Mouse (Mus musculus): ENCODE data around the gene Il6st. TPM values are rescaled to one million over a fixed set of nuclear protein-coding genes. Genes with fewer than 3 reads are reported as not detected.
A peak's percentile ranks its signal among the peaks of the same experiment; 100 is the strongest.

The Il6st gene
- total RNA-seq, 1 experiment from 2014 or later: 308 TPM

DNA sequence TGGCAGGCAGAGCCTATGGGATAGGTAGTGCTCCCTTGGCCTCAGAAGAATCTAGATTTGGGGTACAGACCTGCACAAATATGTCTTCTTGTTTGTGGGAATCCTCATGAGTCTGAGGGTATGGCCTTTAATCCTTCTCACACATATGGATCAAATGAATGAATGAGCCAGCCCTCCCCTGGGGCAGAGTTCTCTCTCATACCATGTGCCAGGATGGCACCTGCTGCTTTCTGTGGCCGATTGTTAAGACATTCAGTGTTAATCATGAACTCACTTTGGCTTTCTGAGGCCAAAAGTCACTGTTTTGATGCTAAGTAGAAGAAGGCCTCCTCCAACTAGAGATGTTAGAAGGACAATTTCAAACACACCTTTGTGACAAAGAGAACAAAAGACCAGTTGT, 63.3 kb downstream of the Il6st start:
- no peak for DNase-seq

DNA sequence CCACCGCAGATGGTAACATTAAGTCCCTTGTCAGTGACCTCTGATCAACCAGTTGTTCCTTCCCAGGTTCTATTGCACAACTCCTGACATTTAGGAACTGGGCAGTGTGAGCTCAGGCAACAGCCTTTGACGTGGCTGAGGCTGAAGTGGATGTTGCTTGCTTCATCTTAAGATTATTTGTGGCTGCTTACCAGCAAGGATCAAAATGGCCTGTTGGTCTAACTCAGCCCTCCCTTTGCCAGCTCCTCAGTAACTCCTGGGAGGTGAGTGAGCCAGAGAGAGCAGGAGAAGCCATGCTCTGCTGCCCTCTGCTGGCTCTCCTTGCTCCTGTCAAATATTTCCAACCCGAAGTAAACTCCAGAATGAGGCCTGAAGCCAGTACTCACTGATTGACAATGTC, 66.0 kb downstream of the Il6st start:
- peak; percentile 89 for DNase-seq

DNA sequence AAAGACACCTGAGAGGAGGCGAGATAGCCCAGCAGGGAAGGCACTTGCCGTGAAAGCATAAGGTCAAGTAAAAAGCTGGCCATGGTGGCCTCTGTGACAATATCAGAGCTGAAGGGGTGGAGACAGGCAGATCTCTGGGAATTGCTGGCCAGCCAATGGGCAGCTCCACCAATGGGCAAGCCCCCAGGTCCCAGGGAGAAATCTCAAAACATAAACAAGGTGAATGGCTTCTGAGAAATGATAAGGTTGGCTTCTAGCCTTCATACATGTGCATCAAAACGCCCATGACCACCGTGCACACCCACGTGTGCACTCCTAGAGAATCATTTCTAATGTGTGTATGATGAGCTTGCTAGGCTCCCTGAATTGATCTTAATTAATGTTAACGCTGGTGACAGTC, 68.4 kb downstream of the Il6st start:
- no peak for DNase-seq

DNA sequence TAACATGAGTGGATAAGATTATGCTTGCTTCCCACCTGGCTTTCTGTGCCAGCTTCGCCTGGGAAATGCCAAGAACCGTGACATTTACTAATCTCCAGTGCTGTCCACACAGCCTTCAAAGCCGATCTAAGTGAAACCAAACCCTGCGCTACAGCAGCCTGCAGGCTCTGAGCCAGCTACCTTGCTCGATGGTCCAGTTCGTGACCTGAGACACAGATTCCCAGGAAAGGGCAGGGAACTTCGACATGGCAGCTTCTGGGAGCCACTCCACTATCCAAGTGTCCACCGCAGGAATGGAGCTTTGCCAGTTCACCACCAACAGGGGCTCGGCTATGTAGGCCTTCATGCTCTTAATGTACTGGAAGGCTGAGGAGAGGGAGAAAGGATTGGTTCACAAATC, 69.7 kb downstream of the Il6st start:
- DNase-seq: peak; percentile 76

DNA sequence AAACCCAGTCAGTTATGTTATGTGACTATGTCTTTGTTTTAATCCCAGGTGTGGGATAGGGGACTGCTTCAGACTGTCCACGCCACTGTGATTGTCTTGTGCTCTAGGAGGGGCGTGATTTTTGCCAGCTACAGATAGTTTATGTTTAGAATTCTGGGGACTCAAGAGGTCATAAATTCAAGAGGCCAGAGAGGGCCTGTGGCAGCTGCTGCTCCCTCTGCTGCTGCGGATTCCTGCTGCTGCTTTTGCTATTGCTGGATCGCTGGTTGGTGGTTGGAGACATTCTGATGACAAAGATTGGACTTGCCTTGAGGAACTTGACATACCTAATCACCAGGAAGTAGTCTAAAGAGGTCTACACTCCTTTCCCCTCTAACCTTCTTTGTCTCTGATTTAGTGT, 72.7 kb downstream of the Il6st start:
- DNase-seq: no peak

DNA sequence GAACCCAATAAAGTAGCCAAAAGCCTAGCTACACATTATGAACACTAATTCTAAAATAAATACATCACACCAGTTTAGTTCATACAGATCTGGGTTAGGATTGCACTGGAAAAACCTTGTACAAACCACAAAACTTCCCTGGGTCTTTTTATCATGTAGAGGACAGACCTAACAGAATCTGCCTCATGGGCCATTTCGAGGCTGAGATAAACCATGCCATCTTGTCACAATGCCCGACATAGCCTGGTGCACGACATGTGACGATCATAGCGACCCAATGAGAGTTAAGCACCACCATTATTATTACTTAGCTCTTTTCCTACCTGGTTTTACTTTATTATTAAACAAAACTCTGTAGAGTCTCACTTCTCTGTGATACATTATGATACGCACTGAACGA, 73.2 kb downstream of the Il6st start:
- no peak for DNase-seq

DNA sequence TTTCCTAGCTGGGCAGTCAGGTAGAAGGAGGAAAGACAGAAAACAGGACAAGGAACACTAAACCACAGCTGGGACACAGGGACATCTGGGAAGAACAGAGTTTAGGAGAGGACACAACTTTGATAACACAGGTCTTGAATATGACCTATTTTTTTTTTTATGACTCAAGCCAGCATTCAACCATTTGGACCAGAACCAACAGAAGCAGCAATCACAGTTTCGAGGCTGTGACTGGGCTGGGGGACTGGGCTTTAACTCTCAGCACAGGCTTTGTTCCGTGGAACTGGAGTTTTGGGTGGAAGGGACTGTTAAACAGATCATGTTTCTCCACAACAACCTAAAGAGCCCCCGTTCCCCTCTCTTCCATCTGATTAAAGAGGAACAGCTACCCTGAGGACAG, 76.7 kb downstream of the Il6st start:
- peak; percentile 48 for DNase-seq

DNA sequence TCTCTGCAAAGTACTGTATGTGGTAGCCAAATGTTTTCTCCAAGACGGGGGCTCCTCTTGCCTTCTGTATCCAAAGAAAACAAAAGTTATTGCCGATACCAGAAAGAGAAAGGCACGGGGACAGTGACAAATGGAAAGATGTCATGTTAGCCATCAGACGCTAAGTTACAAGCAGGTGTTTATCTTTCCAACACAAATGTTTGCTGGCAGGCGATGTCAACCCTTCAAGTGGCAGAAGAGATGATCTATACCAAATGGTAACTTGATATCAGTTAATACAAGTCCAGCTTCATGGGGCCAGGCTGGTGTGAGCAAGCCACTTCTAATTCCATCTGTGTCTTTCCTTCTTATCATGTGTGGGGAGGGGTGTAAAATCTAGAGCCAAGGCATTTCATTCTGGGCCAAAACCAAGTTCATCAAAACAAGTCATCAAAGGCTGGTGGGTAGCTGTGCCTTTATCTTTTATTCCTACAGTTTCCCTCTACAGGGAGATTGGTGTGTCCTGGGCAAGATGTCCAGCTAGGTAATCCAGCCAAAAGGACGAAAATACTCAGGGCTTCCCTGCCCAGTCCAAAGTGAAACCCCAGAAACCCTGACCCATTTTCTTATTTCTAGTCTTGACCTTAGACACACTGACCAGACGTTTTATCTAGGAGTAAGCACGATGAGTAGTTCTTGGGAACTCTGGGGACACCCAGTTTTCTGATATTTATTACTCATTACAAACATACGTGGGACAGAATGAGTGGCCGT, 77.5 kb downstream of the Il6st start:
- DNase-seq: no peak

DNA sequence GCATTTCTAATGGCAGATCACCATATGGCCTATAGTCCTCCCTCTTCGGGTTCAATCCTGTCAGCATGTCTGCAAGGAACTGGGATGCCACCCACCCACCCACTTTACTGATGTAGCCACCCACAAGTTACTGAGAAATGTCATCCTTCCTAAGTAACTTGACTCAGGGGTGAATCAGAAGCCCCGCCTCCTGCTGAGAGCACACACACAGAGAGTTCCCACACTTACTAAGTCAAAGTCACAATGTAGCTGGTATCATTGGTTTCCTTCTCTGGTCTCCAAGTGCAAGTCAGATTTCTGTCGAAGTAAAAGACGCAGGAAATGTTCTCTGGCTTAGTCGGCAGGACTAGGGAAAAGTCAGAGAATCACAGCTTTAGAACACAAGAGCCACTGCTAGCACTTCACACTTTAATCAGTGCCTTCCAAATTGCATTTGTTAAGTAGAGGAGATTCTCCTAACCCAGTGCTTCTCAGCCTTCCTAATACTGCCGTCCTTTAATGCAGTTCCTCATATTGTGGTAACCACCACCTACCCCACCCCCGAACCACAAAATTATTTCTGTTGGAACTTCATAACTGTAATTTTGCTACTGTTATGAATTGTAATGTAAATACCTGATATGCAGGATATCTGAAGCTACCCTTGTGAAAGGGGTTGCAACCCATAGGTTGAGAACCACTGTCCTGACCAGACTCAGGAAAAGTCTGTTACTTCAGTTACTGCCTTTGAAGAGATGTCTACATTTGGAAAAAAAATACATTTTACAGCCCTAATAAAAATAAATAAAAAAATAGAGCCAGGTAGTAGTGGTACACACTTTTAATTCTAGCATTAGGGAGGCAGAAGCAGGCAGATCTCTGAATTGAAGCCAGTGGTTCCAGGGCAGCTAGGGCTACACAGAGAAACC, 88.0 kb downstream of the Il6st start:
- DNase-seq: no peak

DNA sequence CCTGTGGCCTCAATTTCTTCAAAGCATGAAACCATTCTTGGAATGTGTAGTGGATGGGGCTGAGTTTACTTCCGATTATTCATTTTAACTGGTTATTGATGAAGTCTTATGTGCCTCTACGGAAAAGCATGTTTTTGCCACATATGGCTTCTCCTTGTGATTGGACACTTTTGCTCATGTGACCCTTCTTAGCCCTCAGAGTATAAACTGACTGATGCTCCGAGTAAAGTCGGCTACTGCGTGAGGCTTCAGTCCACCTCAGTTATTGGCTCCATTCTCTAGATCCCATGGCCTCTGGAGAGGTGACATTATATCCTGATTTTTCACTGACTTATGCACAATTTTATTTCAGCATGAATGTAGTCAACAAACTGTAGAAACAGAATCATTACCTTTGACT, 89.4 kb downstream of the Il6st start:
- DNase-seq: no peak

DNA sequence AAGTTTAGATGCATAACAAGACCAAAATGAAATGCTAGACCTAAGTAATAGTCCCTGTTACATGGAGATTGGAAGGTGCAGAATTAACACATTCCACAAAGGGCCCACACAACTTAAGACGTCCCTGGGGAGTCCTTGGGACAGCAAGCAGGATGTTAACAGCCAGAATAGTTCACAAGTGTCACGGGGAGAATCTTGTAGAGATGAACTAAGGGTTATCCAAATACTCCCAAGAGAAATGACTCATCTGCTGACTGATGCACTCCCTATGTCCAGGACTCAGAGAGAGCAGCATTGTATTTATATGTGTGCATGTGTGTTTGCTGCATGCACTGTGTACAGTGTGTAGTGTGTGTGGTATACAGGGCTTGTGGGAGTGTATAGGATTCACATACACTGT, 92.6 kb downstream of the Il6st start:
- no peak for DNase-seq

Other genes with a start within 250 kb of the Il6st start
- gene Ankrd55, start 175.6 kb upstream of the Il6st start, total RNA-seq (2021): 3.8 and 4.4 TPM in 2 replicates
- gene Il31ra, start 130.3 kb downstream of the Il6st start, total RNA-seq (2021): 0.19 and 0.41 TPM in 2 replicates
- gene Ddx4, start 188.4 kb downstream of the Il6st start, total RNA-seq (2021): 0.23 and 0.33 TPM in 2 replicates
- 18.6 and 25.4 TPM in 2 replicates for gene Slc38a9, start 196.7 kb downstream of the Il6st start, total RNA-seq (2021)

Measured in adrenal gland, postnatal 14 days (tissue).